Mouse (Mus musculus) kidney, postnatal 36 days (tissue): Measurements from ENCODE around the gene Chst14.

Experiments used
- DNase-seq, 2 experiments: peaks; one replicate each; pipeline ENCODE4 v3.0.0; 2021 to 2022; ENCODE audit warnings: mixed read lengths in 2 of 2

Gene Chst14

GRCm38 (mm10) chr2:118906118-118906492, 20.2 kb upstream of the Chst14 start:
- no peak for DNase-seq

GRCm38 (mm10) chr2:118907781-118908180, 18.5 kb upstream of the Chst14 start:
- DNase-seq, result no peak

- DNase-seq, result peak; percentile 42 to 45
These were observed 17.1 kb upstream of the Chst14 start for GRCm38 (mm10) chr2:118909151-118909550.

GRCm38 (mm10) chr2:118910605-118911278, 15.6 kb upstream of the Chst14 start:
- DNase-seq, result peak; percentile 62 to 68

- no peak for DNase-seq
These were observed 13.6 kb upstream of the Chst14 start for GRCm38 (mm10) chr2:118912706-118913105.

GRCm38 (mm10) chr2:118913551-118914276, 12.6 kb upstream of the Chst14 start:
- DNase-seq, result peak; percentile 78 to 82

- DNase-seq, result no peak
These were observed 11.6 kb upstream of the Chst14 start for GRCm38 (mm10) chr2:118914685-118915084.

GRCm38 (mm10) chr2:118916436-118916835, 9.9 kb upstream of the Chst14 start:
- DNase-seq, result peak; percentile 77 to 82

- no peak for DNase-seq
These were observed 7.8 kb upstream of the Chst14 start for GRCm38 (mm10) chr2:118918543-118918942.

GRCm38 (mm10) chr2:118920428-118920827, 5.9 kb upstream of the Chst14 start:
- no peak for DNase-seq

GRCm38 (mm10) chr2:118925952-118926351, 344 bp upstream of the Chst14 start:
- DNase-seq, result no peak

- DNase-seq, result no peak
These were observed 873 bp downstream of the Chst14 start for GRCm38 (mm10) chr2:118926998-118927739.

GRCm38 (mm10) chr2:118941341-118941740, 15.0 kb downstream of the Chst14 start:
- DNase-seq, result no peak

GRCm38 (mm10) chr2:118943232-118943631, 16.9 kb downstream of the Chst14 start:
- DNase-seq, result no peak

GRCm38 (mm10) chr2:118948818-118949217, 22.5 kb downstream of the Chst14 start:
- no peak for DNase-seq

GRCm38 (mm10) chr2:118949699-118950098, 23.4 kb downstream of the Chst14 start:
- no peak for DNase-seq

GRCm38 (mm10) chr2:118956497-118956896, 30.2 kb downstream of the Chst14 start:
- DNase-seq, result no peak

GRCm38 (mm10) chr2:118959644-118960043, 33.3 kb downstream of the Chst14 start:
- DNase-seq, result no peak

GRCm38 (mm10) chr2:118960413-118960812, 34.1 kb downstream of the Chst14 start:
- no peak for DNase-seq

GRCm38 (mm10) chr2:118961546-118961945, 35.2 kb downstream of the Chst14 start:
- no peak for DNase-seq

GRCm38 (mm10) chr2:118963007-118963675, 36.8 kb downstream of the Chst14 start:
- DNase-seq, result no peak

- DNase-seq, result no peak
These were observed 37.3 kb downstream of the Chst14 start for GRCm38 (mm10) chr2:118963676-118964012.

- no peak for DNase-seq
These were observed 43.4 kb downstream of the Chst14 start for GRCm38 (mm10) chr2:118969585-118970147.
